Mouse (Mus musculus) bone marrow macrophage, adult 2 months (primary cell): ENCODE data around the gene Ccdc142. TPM values are rescaled to one million over a fixed set of nuclear protein-coding genes. Genes with fewer than 3 reads are reported as not detected.
A peak's percentile ranks its signal among the peaks of the same experiment; 100 is the strongest.

ENCODE experiments used
- H3K27ac ChIP-seq: 2 replicates; pipeline ENCODE4 v1.5.1; 2012; ENCODE audit warnings: low read depth, low read length; ENCODE audit not compliant: insufficient read depth
- H3K4me1 ChIP-seq: 2 replicates; pipeline ENCODE4 v1.6.1; 2012; ENCODE audit warnings: low read length; ENCODE audit not compliant: control insufficient read depth, insufficient read depth
- H3K4me3 ChIP-seq: 2 replicates; pipeline ENCODE4 v1.5.1; 2012; ENCODE audit warnings: mild to moderate bottlenecking, low read length, moderate library complexity; ENCODE audit not compliant: insufficient read depth
- CTCF ChIP-seq: IDR thresholded peaks from 2 replicates; pipeline ENCODE4 v1.5.1; 2012; ENCODE audit warnings: low read depth, mild to moderate bottlenecking, low read length, moderate library complexity
- POLR2A ChIP-seq: IDR thresholded peaks from 2 replicates; pipeline ENCODE4 v1.6.1; 2012; ENCODE audit warnings: mild to moderate bottlenecking, low read depth, low read length, borderline replicate concordance
- polyA plus RNA-seq: library from polyadenylated mRNA; stranded (reverse); fragments of >200 nt; gene quantifications from 2 replicates; pipeline ENCODE4 v1.2.4, GENCODE M21; 2012; ENCODE audit not compliant: missing spikeins, insufficient read depth, insufficient read length

The Ccdc142 gene
- polyA plus RNA-seq, 1 experiment = 3.2 TPM

- H3K4me1 ChIP-seq = peaks cover 6% of the 10 kb centered on the region; the same call in 1 of the 2 replicates
- no peak overlapping the region for H3K4me3 ChIP-seq
- TF ChIP-seq CTCF = no peak
- TF ChIP-seq POLR2A = no peak
- H3K27ac ChIP-seq = no peak overlapping the region
Observed at GRCm38 (mm10) chr6:83080210-83080609, 21.2 kb upstream of the Ccdc142 start.

- no peak for TF ChIP-seq POLR2A
- TF ChIP-seq CTCF = no peak
- Histone ChIP-seq H3K27ac (no peak overlapping the region), H3K4me3 (no peak overlapping the region), H3K4me1 (peaks cover 6% of the 10 kb centered on the region; the same call in 1 of the 2 replicates)
Observed at GRCm38 (mm10) chr6:83083497-83083896, 17.9 kb upstream of the Ccdc142 start.

- no peak overlapping the region for H3K27ac ChIP-seq
- TF ChIP-seq POLR2A (no peak), CTCF (no peak)
- H3K4me1 ChIP-seq = peaks cover 2% of the 10 kb centered on the region; the same call in 1 of the 2 replicates
- H3K4me3 ChIP-seq = no peak overlapping the region
Observed at GRCm38 (mm10) chr6:83084477-83084876, 16.9 kb upstream of the Ccdc142 start.

GRCm38 (mm10) chr6:83086121-83087035 is 15.0 kb upstream of the Ccdc142 start, which contains the start of gene Lbx2:
Gene Lbx2, plus strand, starts transcription at chr6:83086367.
- no peak within 1 kb of the TSS for H3K27ac ChIP-seq
- H3K4me1 ChIP-seq = peaks cover 2% of the 10 kb centered on the region; the same call in 1 of the 2 replicates
- H3K4me3 ChIP-seq = peak within 1 kb of the TSS; percentile 53

GRCm38 (mm10) chr6:83087205-83087925 is 14.0 kb upstream of the Ccdc142 start:
- Histone ChIP-seq H3K27ac (no peak overlapping the region), H3K4me3 (0 out of 2 replicates have a peak overlapping the region, but pooled peaks have one; percentile 11), H3K4me1 (peaks cover 6% of the 10 kb centered on the region; the same call in 1 of the 2 replicates)
- TF ChIP-seq CTCF = no peak
- no peak for TF ChIP-seq POLR2A

More at GRCm38 (mm10) chr6:83086121-83087035, 15.0 kb upstream of the Ccdc142 start, which contains the start of gene Lbx2:
- no peak for TF ChIP-seq POLR2A
- TF ChIP-seq CTCF = no peak

- H3K4me1 ChIP-seq = peaks cover 11% of the 10 kb centered on the region
- no peak overlapping the region for H3K27ac ChIP-seq
- no peak overlapping the region for H3K4me3 ChIP-seq
- TF ChIP-seq CTCF = no peak
Observed at GRCm38 (mm10) chr6:83087926-83088260, 13.5 kb upstream of the Ccdc142 start.

GRCm38 (mm10) chr6:83092416-83093127 is 8.8 kb upstream of the Ccdc142 start:
- TF ChIP-seq CTCF = no peak
- no peak for TF ChIP-seq POLR2A
- Histone ChIP-seq H3K27ac (no peak overlapping the region), H3K4me3 (no peak overlapping the region), H3K4me1 (peaks cover 9% of the 10 kb centered on the region)

- Histone ChIP-seq H3K4me1 (peaks cover 11% of the 10 kb centered on the region), H3K4me3 (no peak overlapping the region), H3K27ac (no peak overlapping the region)
- TF ChIP-seq CTCF = no peak
- no peak for TF ChIP-seq POLR2A
Observed at GRCm38 (mm10) chr6:83095968-83096367, 5.4 kb upstream of the Ccdc142 start.

GRCm38 (mm10) chr6:83098411-83098810 is 3.0 kb upstream of the Ccdc142 start:
- peaks cover 10% of the 10 kb centered on the region for H3K4me1 ChIP-seq
- H3K4me3 ChIP-seq = no peak overlapping the region
- H3K27ac ChIP-seq = no peak overlapping the region
- TF ChIP-seq POLR2A (no peak), CTCF (no peak)
